Mouse (Mus musculus) heart, adult 18-20 months (tissue): ENCODE data around the gene Fam120b. TPM values are rescaled to one million over a fixed set of nuclear protein-coding genes. Genes with fewer than 3 reads are reported as not detected.
A peak's percentile ranks its signal among the peaks of the same experiment; 100 is the strongest.

Experiments
- DNase-seq, 2 experiments: peaks; one replicate each; pipeline ENCODE4 v3.0.0; 2021 to 2022; ENCODE audit warnings: mixed read lengths in 1 of 2
- long read RNA-seq, 2 experiments: library from polyadenylated mRNA; stranded (forward); transcript quantifications; one replicate each; pipeline ENCODE4 v2.0.0; 2021
- total RNA-seq, 2 experiments: library from RNA; stranded (reverse); gene quantifications; 2 replicates each; pipeline ENCODE4 v1.2.3; 2021

Fam120b gene
- 10 to 100 TPM; 11.9 to 12.8 TPM for total RNA-seq
- long read RNA-seq, experiment 1, full-length matches to known transcripts, result 23 of 31 reads
- long read RNA-seq, experiment 1, partial matches to known transcripts, result 6 of 31 reads
- long read RNA-seq, experiment 1, other reads (novel, unspliced or antisense), result 2 of 31 reads
- long read RNA-seq, experiment 2, full-length matches to known transcripts, result 6 of 11 reads
- long read RNA-seq, experiment 2, partial matches to known transcripts, result 3 of 11 reads
- long read RNA-seq, experiment 2, other reads (novel, unspliced or antisense), result 2 of 11 reads

DNA sequence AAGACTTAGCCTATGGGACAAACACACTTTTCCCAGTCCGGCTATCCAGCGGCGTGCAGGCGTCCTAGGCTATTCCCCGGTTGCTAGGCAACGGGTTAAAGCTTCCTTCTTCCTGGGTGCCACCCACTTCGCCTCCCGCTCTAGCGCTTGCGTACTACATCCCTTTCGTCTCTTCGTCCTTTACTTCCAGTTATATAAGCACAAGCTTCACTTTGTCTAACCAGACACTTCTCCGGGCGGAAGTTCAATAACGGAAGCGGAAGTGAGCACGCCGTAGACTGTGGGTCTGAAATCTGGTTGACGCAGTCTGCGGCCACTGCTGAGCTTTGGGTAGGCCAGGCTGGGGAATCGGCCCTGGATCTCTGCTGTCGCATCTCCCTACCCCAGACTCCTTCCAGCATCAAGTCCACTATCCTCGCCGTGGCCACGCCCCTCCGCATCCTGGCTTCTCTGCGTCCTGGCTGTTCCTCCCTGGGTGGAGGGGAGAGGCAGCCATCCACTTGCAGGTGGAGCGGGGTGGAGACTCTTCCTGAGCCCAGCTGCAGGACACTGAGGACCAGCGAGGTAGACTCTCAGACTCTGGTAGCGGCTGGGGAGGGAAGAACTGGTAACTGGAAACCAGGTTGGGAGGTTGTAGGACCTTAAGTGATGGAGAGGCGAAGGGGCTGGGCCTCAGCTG lies at the start of gene Fam120b:
Gene Fam120b, plus strand, starts transcription at position 206 of the 679 bp plus-strand sequence.
- peak; percentile 90 to 96 for DNase-seq

DNA sequence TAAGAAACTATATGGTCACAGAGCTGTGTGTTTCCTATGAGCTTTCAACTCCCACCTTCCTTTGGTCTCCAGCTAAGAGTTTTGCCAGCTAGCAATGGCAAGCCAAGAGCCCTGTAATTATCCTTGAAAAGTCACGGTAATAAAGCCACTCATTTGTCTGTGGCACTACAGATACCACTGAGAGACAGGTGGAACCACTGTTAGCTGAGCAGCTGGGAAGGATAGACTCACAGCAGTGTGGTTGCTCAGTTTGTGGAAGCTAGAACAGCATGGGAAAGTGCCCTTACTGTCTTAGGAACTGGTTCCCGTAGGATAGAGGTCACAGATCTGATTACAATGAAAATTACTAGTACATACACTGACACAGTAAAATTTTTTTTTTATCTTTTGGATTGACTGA lies 45.9 kb upstream of the Fam120b start:
- DNase-seq, result no peak

DNA sequence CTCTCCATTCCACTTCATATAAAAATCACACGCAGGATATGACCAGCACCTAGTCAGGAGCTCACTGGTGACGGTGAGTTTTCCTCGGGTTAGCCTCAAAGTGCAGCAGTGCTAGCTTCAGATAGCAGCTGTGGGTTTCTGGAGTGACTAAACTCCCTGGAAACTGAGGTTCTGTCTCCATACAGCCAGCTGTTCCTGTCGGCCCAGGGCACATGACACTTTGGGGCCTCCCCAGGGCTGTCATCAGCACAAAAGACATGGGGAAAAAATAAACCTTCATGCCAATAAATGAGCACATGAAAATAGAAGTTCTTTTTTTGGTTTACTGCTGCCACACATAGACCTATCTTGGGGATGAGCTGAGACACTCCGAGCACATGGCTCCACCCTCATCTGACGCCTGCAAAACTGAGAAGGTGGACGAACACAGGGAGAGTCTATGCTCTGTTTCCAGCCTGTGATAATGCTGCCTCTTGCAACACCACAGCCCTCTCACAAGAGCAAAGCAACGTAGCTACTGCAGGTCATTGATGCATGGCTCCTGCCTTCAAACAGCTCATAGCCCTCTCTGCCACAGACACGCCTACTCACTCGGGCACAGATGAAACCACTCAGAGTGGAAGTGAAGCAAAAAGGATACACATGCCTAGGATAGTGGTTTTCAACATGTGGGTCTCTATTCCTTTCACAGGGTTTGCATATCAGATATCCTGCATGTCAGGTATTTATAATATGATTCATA lies 43.0 kb upstream of the Fam120b start:
- peak in 1 of 2 experiments; percentile 6 for DNase-seq

DNA sequence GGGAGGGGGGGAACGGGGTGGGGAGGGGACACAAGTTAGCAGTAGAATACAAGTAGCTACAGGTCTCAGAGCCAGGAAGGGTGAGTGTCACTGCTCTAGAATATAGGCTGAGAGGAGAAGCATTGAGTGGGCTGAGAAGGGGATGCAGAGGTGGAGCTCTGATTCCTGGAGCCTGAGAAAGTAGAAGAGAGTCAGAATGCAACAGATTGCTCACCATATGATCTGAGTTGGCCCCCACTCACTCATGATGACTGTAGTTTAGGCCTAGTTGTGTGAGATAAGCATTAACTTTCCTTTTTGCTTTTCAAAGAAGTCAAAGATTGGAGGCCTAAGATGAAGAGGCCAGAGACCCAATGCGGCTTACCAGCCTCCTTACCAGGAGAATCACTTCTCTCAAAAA lies 42.0 kb upstream of the Fam120b start:
- no peak for DNase-seq

DNA sequence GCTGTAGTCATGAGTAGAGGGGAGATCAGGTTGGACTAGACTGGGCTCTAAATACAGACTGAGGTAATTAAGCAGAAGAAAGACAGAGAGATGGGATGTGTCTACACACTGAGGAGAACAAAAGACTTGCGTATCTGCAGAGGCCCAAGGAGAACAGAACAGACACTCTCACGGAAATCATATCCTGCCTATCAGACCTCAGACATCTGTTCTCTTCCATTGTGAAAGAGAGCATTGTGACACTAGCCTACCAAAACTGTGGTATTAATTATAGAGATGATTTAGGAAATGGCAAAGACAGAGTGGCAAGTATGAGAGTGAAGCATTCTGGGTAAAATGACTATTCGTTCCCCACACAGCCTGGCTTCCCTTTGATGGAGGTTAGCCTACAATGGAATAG lies 40.9 kb upstream of the Fam120b start:
- DNase-seq, result no peak

GRCm38 (mm10) chr17:15356526-15356925 lies 39.5 kb upstream of the Fam120b start:
- no peak for DNase-seq

DNA sequence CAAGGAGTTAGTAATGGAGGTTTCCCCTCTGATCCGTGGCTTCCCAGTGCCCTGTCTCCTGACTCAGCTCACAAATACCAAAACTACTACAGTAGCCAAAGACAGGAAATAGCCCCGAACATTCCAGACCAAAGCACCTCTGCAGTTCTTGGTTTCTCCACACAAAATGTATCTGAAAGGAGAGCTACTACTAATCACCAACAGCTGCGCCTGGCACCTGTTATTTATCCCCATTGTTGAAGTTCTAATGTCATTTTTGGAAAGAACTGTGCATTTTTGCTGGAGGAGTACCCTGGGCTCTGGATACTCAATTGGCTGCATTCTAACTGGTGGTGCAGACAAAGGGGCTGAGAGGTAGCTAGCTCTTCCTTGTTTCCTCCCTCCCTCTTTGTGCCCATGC lies 38.9 kb upstream of the Fam120b start:
- no peak for DNase-seq

DNA sequence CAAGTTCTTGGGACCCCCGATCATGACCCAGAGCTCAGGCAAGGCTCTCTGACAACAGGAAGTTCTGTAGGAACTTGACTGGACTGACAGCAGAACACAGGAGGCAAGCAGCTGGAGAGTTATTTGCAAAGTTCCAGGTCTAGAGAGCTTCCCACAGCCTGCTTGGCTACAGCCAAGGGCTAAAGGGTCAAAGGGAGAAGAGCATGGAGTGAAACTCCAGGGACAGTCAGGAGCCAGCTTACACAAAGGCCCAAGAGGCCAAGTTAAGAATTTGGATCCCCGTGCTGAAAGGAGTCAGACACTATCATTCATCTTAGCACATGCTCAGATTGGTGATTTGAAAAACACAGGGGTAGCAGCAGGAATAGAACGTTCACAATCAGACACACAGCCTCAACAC lies 32.3 kb upstream of the Fam120b start:
- DNase-seq, result no peak

DNA sequence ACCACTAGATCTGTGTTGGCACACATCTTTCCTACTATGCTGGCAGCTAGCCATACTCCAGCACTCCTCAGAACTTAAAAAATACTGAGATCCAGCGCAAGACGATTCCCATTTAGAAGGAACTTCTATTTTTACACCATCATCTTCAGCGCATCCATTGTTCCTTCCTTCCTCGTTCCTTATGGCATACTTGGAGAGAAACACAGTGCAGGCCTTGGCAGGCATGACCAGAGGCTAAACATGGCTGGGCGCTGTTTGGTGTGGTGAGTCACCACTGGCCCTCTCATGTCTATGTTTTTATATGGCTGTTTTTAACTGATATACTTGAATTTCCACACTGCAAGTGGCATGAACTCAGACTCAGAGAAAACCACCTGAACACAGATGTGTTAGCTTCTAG lies 30.4 kb upstream of the Fam120b start:
- peak; percentile 41 to 53 for DNase-seq

GRCm38 (mm10) chr17:15370401-15370800 lies 25.6 kb upstream of the Fam120b start:
- no peak for DNase-seq

DNA sequence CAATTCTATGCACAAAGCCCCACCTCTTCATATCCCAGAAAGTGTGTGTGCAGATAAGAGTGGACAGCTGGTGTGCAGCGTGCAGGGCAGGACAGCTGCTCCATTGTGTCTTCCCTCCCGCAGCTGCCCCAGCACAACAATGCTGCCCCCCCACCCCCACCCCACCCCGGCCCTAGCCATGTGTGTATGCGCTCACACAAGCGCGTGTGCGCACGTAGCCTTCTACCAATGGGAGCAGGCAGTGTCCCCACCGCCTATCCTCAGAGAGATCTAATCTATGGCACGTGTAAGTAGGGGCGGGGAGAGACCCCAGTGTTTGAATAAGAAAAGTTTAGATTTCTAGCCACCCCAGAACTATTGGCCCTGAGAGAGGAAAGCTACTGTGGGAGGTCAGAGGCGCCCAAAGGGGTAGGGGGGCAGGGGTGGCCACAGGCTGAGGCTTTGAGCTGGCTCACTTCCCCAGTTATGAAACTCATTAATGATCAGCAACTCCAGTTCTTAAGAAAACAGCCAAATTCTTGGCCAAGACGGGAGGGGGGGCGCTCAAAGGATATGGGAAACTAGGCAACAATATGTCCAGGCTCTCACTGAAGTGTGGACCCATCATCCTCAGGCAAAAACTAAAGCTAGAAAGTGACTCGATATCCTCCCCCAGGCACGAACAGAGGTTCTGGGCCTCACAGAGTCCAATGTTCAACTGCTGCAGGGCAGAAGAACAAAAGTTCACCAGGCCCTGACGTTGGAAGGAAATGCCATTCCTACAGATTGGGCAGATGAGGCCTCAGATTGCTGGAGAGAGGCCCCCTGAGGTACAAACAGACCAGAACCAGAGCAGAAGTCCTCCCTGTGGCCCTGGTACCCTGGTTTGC lies 23.8 kb upstream of the Fam120b start:
- no peak for DNase-seq

DNA sequence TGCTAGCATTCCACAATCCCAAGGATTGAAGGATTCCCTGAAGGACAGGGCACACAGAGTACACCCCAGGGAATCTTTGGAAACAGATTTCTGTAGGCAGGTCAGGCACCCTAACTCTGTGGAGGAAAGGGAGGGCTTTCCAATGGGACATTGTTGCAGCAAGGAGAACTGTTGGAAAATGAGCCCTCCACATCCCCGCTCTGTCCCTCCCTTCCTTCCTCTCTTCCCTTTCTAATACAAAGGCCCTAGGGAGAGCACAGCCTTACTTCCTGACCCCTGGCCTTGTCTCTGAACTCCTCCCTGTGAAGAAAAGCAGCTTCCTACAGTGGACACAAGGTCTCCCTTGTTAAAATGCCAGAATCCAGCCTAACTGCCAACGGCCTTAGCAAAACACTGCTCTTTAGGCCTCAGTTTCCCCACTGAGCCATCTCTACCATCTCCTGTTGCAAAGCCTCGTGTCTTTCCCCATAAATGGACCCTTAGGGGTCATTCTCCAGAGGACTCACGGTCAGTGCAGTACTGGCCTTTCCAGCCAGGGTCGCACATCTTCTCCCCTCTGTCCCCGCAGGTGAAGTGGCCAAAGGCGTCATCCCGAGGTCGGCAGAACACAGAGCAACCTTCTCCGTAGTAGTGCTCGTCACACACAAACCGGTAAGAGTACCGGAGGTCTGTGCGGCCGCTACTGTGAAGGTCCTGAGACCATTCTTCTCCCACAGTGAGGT lies 22.9 kb upstream of the Fam120b start:
- peak; percentile 39 to 80 for DNase-seq

DNA sequence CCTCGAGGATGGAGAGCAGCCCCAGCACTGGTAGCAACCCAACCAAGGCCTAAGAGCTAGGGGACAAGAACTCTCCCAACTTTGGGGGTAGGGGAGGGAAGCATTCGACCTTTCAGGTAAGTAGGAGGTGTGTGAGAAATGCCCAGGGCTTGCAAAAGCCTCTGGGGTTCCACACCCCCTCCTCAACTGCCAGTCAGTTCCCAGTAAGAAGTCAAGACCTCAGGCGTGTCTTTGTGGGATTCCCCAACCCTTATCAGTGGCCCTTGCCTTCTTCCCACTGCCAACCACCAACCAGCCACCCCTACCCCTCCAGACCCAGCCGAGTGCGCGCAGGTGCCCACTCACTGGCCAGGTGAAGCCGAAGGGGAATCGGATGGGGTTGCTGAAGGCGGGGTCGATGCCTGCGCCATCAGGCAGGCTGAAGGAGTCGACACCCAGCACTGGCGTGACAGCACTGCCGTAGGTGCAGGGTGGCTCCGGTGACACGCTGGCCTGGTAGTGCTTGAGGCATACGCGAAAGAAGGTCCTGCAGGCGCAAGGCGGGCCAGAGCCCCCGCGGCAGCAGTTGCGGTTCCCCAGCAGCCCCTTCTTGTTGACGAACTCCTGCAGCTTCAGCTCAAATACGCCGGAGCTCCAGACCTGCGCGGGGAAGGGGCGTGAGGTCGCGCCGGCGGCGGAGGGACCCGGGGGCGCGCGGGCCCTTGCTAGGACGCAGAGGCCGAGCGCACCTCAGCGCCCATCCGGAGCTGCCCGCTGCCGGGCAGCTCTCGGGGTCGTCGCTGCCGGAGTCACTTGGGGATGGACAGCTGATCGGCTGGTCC lies 21.5 kb upstream of the Fam120b start:
- peak in 1 of 2 experiments; percentile 25 for DNase-seq

DNA sequence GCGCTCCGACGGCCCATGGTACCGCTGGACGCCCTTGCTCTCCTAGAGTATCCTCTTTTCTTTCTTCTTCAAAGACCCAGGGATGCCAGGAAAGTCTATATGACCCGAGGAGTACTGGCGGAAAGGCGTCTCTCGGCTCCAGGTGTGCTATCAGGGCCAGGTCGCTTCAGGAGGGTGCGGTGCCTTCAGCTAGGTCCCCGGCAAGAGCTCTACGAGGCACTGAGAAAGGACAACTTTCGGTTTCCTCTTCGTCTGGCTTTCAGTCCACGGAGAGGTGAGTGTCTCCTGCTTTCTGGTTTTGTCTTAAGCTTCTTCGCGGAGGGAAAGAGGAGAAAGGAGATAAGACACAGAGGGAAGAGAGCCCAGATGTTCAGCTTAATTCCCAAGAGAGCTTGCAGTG lies 20.8 kb upstream of the Fam120b start:
- no peak for DNase-seq

DNA sequence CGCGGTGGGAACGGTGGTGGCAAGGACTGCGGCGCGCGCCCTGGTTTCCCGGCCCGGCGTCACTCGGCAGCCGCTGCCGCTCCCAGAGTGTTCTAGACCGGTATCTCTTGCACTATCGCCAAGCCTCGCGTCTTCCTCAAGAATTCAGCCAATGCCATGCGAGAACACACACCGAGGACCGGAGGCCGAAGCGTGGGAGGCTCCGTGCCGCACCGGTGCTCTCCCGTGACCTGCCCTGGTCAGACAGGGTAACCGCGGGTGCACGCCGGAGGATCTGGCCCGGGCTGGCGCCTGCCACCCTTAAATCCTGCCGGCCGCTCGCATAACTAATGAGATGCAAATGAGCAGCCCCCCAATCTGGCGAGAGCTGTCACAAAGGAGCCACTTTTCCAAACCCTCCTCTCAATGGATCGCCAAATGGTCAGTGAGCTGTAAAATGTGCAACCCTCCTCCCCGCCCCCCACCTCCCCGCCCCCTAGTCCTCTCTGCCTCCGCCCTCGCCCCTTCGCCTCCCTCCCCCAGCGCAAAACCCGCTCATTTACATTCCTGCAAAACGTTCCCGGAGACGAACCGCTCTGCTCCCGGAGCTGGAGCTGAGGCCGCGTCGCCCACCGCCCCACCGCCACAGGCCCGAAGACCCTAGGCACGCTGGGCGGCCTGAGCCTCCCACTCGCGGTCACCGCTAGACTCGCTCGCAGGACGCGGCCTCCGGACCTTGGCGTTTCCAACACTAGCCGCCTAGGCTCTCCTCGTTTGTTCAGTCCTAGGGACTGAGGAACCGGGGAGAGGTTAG lies 20.1 kb upstream of the Fam120b start:
- DNase-seq, result peak; percentile 81 to 87

GRCm38 (mm10) chr17:15376494-15377181 lies 19.4 kb upstream of the Fam120b start, which contains the start of gene Dll1:
Gene Dll1, minus strand, starts transcription at chr17:15376872.
- DNase-seq, result peak; percentile 42 to 60

DNA sequence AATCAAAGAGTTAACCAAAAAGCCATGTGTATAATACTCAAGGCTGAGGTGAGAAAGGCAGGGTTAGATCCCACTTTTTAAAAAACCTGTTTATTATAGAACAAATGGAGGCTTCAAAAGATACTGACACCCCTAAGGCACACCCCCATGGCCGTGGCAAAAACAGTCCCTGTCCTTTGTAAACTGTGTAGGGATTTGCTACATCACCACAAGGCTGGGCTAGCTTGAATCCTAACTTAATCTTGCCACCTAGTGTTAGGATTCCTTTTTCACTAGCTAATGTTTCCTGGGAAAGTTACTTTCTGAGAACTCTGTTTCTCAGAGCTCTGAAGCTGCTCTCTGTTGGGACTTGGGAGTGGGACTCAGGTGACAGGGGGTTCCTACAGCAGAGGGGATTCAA lies 18.1 kb upstream of the Fam120b start:
- DNase-seq, result peak; percentile 58 to 65

GRCm38 (mm10) chr17:15378413-15379109 lies 17.4 kb upstream of the Fam120b start:
- no peak for DNase-seq
